Mouse (Mus musculus) spleen, adult 12 weeks (tissue): ENCODE data around the gene En2.

Experiments used
- DNase-seq: peaks from one replicate; pipeline ENCODE4 v3.0.0; 2022; ENCODE audit warnings: low spot score

The En2 gene

GRCm38 (mm10) chr5:28159891-28160470 is 5.5 kb upstream of the En2 start:
- no peak for DNase-seq

- no peak for DNase-seq
These were observed 4.0 kb upstream of the En2 start for GRCm38 (mm10) chr5:28161383-28161937.

DNA sequence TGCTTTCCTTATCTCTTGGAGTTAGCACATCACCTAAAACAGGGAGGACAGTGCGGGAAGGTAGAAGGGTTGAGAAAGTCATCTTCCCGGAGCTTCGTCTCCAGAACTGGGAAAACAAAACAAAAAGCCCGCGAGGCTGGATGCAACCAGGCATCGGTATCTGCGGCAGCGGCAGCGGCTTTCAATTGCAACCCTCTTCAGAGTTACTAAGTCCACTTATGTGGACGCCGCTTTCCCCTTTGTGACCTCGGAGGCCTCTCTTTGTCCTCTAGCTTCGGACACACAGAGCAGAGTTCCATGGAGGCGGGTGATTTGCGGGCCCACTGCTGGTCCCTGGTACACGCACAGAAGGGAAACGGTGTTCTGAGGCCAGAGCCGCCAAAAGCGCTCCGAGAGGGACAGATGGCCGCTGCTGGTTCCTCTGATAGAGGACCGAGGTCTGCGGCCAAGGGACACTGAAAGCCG is 3.5 kb upstream of the En2 start:
- DNase-seq: no peak

DNA sequence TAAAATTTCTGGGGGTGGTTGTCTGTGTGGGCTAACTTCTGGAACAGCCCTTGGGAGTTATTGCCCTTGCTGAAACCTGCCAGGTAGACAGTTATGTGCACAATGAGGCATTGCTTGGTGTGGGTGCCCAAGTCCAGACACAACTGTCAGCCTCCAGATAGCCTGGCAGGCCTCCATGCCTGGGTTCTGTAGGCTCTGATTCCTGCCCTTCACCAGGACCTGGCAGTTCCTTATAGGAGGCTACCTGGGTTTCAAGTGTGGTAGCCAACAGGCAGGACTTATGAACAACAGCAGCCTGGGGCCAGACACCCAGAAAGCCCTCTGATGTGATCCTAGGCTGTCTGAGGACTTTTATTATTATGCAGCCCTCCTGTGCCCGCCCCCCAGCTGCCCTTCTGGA is 1.6 kb upstream of the En2 start:
- no peak for DNase-seq

GRCm38 (mm10) chr5:28166256-28167231 is 1.1 kb downstream of the En2 start:
- DNase-seq: no peak

GRCm38 (mm10) chr5:28167611-28168252 is 2.2 kb downstream of the En2 start:
- no peak for DNase-seq

DNA sequence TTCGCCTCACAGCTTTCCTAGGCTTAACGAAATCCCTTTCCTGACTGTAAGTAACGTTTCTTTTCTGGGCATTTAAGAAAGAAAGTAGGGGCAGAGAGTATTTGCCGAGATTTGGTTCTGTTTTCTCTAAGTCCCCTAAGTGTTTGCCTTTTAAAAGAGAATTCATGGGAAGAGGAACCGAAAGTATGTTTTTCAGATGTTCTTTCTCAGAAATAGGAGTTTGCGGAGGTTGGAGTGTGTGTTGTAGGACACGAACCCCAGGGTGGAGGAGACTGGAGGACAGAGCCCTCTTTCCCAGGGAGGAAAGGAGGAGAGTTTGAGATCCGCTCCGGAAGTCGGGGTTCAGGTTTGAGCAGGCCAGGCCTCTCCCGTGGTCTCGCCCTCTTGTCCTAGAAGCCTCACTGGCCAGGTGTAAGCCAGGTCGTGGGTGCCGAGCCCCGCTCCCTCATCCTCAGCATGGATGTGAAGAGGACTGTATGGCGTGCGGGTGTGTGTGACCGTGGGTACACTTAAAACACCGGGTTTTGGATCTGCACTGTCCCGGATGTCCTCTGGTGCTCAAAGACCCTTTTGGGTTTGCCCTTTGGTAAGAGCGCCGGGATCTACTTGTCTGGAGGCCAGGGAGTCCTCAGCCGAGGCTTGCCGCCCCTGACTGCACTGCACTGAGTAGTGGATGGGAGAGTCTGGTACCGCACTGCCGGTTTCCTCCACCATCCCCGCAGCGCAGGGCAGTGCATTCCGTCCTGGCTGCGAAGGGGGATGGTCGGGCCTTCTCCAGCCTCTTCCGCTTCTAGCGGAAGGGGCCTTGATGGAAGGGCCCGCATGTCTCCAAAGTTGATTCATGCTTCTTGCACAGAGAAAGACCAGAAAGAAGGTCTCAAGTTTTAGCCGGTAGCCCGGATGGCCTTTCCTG is 3.0 kb downstream of the En2 start:
- DNase-seq: no peak

DNA sequence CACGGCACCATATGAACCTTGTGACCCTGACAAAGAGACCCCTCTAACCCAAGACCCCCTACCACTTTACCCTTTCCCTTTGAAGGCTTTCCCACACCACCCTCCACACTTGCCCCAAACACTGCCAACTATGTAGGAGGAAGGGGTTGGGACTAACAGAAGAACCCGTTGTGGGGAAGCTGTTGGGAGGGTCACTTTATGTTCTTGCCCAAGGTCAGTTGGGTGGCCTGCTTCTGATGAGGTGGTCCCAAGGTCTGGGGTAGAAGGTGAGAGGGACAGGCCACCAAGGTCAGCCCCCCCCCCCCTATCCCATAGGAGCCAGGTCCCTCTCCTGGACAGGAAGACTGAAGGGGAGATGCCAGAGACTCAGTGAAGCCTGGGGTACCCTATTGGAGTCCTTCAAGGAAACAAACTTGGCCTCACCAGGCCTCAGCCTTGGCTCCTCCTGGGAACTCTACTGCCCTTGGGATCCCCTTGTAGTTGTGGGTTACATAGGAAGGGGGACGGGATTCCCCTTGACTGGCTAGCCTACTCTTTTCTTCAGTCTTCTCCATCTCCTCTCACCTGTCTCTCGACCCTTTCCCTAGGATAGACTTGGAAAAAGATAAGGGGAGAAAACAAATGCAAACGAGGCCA is 3.8 kb downstream of the En2 start:
- no peak for DNase-seq

DNA sequence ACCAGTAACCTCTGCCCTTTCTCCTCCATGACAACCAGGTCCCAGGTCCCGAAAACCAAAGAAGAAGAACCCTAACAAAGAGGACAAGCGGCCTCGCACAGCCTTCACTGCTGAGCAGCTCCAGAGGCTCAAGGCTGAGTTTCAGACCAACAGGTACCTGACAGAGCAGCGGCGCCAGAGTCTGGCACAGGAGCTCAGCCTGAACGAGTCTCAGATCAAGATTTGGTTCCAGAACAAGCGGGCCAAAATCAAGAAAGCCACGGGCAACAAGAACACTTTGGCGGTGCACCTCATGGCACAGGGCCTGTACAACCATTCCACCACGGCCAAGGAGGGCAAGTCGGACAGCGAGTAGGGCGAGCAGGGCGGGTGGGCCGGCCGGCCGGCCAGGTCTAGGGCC is 4.6 kb downstream of the En2 start:
- DNase-seq: no peak

- no peak for DNase-seq
These were observed 5.4 kb downstream of the En2 start for GRCm38 (mm10) chr5:28170892-28171291.

DNA sequence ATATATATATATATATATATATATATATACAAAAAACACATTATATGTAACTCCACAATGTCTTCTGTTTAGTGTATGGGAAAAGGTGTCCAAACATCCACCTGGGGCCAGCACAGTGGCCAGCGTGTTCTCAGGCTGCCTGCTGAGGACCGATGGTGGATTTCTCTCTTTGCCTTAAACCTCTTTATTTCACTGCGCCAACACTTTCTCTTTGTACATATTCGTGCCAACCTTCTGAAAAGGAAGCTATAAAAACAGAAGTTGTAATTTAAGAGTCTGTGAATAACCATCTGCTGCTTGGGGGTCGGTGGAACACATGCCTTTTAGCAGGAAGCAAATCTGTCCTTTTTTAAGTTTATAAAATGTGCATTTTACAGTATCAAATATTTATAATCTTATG is 6.2 kb downstream of the En2 start:
- DNase-seq: no peak

DNA sequence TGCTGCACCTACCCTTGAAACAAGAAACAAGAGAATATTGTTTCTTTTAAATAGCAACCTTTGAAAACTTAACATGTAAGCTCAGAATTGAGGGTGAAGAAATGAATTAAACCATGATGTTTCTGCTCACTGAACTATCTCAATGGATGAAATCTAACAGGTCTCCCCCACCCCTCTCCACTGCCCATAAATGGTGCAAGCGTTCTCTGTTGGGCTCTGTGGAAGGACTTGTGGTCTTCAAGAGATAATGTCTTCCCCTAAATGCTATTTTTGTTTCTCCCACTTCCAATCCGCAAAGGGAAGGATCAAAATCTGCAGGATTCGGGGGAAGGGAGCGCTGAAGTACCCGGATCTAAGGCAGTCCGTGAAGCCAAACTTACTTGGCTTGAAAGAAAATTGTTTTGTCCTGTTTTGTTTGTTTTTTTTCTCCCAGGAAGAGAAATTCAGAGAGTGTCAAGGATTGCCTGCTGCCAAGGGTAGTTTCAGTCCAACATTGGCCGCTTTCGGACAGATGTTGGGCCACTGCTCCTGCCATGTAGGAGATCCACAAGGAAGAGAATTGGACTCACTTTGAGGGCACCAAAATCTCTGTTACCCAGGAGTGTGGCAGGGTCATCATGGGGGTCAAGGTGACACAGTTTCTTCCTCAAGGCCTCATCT is 6.9 kb downstream of the En2 start:
- DNase-seq: no peak

GRCm38 (mm10) chr5:28172921-28173670 is 7.6 kb downstream of the En2 start:
- DNase-seq: no peak

DNA sequence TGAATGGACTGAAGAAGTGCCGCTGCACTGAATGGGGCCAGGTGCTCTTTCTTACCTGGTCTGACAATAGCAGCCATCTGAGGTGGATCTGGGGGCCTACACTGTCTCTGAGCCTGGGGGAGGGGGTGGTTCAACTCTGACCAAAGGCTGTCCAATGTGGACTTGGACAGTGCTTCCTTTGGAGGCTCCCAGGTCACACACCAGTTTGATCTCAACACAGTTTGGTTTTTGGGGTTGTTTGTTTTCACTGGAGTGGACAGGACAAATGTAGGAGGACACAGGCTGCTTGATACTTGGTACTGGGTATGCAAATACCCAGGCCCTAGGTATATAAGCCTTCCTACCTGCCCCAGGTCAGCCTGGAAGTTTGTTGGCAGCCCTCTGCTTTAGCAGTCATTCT is 8.2 kb downstream of the En2 start:
- DNase-seq: no peak

DNA sequence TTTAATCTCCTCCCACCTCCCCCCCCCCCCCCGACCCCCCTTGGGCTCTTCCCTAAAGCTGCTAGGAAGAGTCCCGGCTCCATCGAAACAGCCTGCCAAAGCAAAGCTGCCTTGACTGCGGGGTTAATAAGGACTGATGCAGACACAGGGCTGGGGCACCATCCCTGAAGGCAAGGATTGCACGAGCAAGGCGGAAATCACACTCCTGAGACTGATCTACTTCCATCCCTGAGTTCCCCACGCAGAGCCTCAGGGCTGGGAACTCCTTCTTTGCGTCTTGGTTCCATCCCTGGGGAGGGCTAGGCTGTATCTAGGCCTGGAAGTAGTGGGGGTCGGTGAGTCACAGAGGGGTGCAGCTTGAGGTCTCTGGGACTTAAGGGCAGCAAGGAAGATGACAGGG is 8.6 kb downstream of the En2 start:
- DNase-seq: no peak

GRCm38 (mm10) chr5:28174876-28175569 is 9.5 kb downstream of the En2 start:
- DNase-seq: no peak

DNA sequence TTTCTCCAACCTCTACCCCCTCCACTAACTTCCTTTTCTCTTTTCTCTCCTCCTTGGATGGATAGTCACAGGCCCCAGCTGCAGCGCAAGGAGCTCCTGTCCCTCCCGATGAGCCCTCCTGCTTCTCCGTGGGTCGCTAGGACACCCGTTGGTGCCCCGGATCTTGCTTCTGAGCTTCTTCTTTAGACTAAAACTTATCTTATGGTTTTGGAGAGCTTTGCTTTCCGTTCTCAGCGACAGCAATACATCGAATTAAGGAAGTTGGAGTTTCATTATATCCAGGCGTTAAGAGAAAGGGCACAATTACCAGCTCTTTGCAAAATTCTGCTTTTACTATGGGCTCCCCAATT is 10.1 kb downstream of the En2 start:
- DNase-seq: no peak

GRCm38 (mm10) chr5:28176023-28176422 is 10.5 kb downstream of the En2 start:
- no peak for DNase-seq

GRCm38 (mm10) chr5:28176585-28176984 is 11.1 kb downstream of the En2 start:
- DNase-seq: no peak
